In the genomic region with DNA sequence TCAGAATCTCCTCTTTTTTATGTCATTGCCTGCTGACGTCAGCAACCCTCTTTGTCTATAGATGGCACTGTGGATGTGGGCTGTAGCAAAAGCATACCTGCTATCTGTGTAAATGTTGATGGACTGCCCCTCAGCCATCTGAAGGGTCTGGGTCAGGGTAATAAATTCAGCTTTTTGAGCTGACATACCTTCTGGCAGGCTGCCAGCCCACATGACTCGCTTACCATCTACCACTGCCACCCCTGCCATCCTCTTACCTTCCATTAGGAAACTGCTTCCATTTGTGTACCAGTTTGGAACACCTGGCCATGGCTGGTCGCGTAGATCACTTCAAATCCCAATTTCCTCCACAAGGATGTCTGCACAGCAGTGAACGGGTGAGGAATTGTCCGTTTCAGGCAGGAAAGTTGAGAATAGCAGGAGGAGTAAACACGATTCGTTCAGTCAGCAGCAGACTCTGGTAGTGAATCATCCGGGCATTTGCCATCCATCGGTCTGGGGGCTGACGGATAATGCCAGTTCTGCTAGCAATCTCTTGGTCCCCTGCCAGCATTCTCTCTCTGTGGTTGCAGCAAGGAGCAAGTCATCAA, we compare ENCODE assay signal across 24 mouse cellular contexts. TPM values are rescaled to one million over a fixed set of nuclear protein-coding genes. Genes with fewer than 3 reads are reported as not detected.
DNase-seq lines count a peak whose midpoint lies in the region; TF ChIP-seq lines count a peak whose summit lies in the region.
"Not testable (repeated sequence)": the region's sequence is repeated elsewhere in the genome, so short reads cannot be mapped to it uniquely, and the experiment has no call there.
"Had no signal": no experiment of that assay in that cellular context is flagged by ENCODE, and none has a peak within 500 bp of the region (broad histone marks: within the 10 kb centered on the region; RNA-seq: fewer than 3 reads in every experiment).

No protein-coding gene starts in this region.

- H3K27ac ChIP-seq in kidney, adult 2 months (ENCODE audit: insufficient read depth, low read depth, low read length) = not testable (repeated sequence)

- DNase-seq in 3T3-L1 (ENCODE audit: low read depth, low spot score) = peak; percentile 40
- peak; percentile 19 for DNase-seq in adrenal gland, postnatal 10 days
- peak; percentile 29 to 56 for DNase-seq in cerebellum, postnatal 14 days
- DNase-seq in gastrocnemius, adult 8-10 months (ENCODE audit: low spot score in 2 of 2) = peak; percentile 1 to 2
- DNase-seq in kidney, adult 2 months = peak; percentile 0
- DNase-seq in layer of hippocampus, postnatal 10 days (ENCODE audit: low spot score in 2 of 2) = peak; percentile 13 to 20
- DNase-seq in left cerebral cortex, postnatal 4 days = peak; percentile 24
- peak; percentile 30 to 33 for DNase-seq in right cerebral cortex, adult 2 months (ENCODE audit: low spot score in 2 of 2)

- not testable (repeated sequence) for H3K4me3 ChIP-seq in kidney, adult 2 months (ENCODE audit: insufficient read depth, low read depth, low read length)

- intact Hi-C loops in left cerebral cortex, postnatal 4 days (cut with DNase I) = not testable (repeated sequence)

- H3K36me3 ChIP-seq in kidney, adult 2 months (ENCODE audit: control insufficient read depth, insufficient read depth, low read length) = not testable (repeated sequence)

- 55% methylated on average over 11 of the region's 11 CpGs for WGBS in kidney, adult 2 months

- TF ChIP-seq POLR2A in kidney, adult 2 months (IDR thresholded peaks at IDR 0.05; ENCODE audit: low read depth, low read length) = not testable (repeated sequence)

- H3K27me3 ChIP-seq in kidney, adult 2 months (replicated peaks; ENCODE audit: control insufficient read depth, insufficient read depth, low read length) = not testable (repeated sequence)

- TF ChIP-seq CTCF in kidney, adult 2 months (conservative IDR thresholded peaks at IDR 0.05; ENCODE audit: insufficient read depth, insufficient read length, low read depth, low read length) = not testable (repeated sequence)

- H3K4me1 ChIP-seq in kidney, adult 2 months (ENCODE audit: control insufficient read depth, insufficient read depth, low read length) = not testable (repeated sequence)

RNA-seq across cellular contexts. Expression of gene Gm32717, which starts 8.5 kb away (rescaled TPM):
- total RNA-seq in adrenal gland, postnatal 10 days (2021) = under 1 TPM; 0.58 to 0.72 TPM
- total RNA-seq in gastrocnemius, adult 8-10 months (2022) = under 1 TPM; 0.29 to 0.54 (median 0.46) TPM
- not detected in 2 replicates for polyA plus RNA-seq in kidney, adult 2 months (2012; rRNA removed)
- under 1 TPM; 0.69 to 0.78 TPM for total RNA-seq in layer of hippocampus, postnatal 10 days (2021)
- total RNA-seq in left cerebral cortex, postnatal 4 days (2021) = under 1 TPM; 0.64 to 0.98 TPM
- total RNA-seq: liver, adult 2 months; monocyte, adult 5-6 weeks had no signal
- polyA plus RNA-seq: activated CD4-positive, CD25-positive, alpha-beta regulatory T cell, adult 4 months; cortical plate, adult 2 months; heart, embryonic 11.5 days; liver, adult 2 months; lung, adult 2 months; small intestine, adult 2 months had no signal

RNA-seq across cellular contexts. Expression of gene Gm32802, which starts 9.4 kb away (rescaled TPM):
- total RNA-seq in adrenal gland, postnatal 10 days (2021) = under 1 TPM; 0.58 to 0.72 TPM
- total RNA-seq in gastrocnemius, adult 8-10 months (2022) = under 1 TPM; 0.29 to 0.54 (median 0.46) TPM
- not detected in 2 replicates for polyA plus RNA-seq in kidney, adult 2 months (2012; rRNA removed)
- under 1 TPM; 0.69 to 0.78 TPM for total RNA-seq in layer of hippocampus, postnatal 10 days (2021)
- under 1 TPM; 0.64 to 0.98 TPM for total RNA-seq in left cerebral cortex, postnatal 4 days (2021)
- total RNA-seq: liver, adult 2 months; monocyte, adult 5-6 weeks had no signal
- polyA plus RNA-seq: activated CD4-positive, CD25-positive, alpha-beta regulatory T cell, adult 4 months; cortical plate, adult 2 months; heart, embryonic 11.5 days; liver, adult 2 months; lung, adult 2 months; small intestine, adult 2 months had no signal

RNA-seq across cellular contexts. Expression of gene Il22, which starts 44.4 kb away (rescaled TPM):
- not detected for total RNA-seq in adrenal gland, postnatal 10 days (2021)
- total RNA-seq in gastrocnemius, adult 8-10 months (2022) = not detected
- polyA plus RNA-seq in kidney, adult 2 months (2012; rRNA removed) = not detected in 2 replicates
- not detected for total RNA-seq in layer of hippocampus, postnatal 10 days (2021)
- total RNA-seq in left cerebral cortex, postnatal 4 days (2021) = not detected
- total RNA-seq: CH12.LX; gastrocnemius, postnatal 36 days; heart, postnatal 14 days; liver, adult 2 months; monocyte, adult 5-6 weeks had no signal
- polyA plus RNA-seq: activated CD4-positive, CD25-positive, alpha-beta regulatory T cell, adult 4 months; embryonic facial prominence, embryonic 12.5 days; heart, embryonic 11.5 days; hindbrain, embryonic 13.5 days; liver, adult 2 months; lung, adult 2 months; Patski; small intestine, adult 2 months; urinary bladder, adult 2 months had no signal

RNA-seq across cellular contexts. Expression of gene Iltifb, which starts 45.7 kb away (rescaled TPM):
- not detected for total RNA-seq in adrenal gland, postnatal 10 days (2021)
- total RNA-seq in gastrocnemius, adult 8-10 months (2022) = not detected
- not detected in 2 replicates for polyA plus RNA-seq in kidney, adult 2 months (2012; rRNA removed)
- not detected for total RNA-seq in layer of hippocampus, postnatal 10 days (2021)
- total RNA-seq in left cerebral cortex, postnatal 4 days (2021) = not detected
- total RNA-seq: CH12.LX; gastrocnemius, postnatal 36 days; heart, postnatal 14 days; liver, adult 2 months; monocyte, adult 5-6 weeks had no signal
- polyA plus RNA-seq: embryonic facial prominence, embryonic 12.5 days; frontal cortex, adult 2 months; heart, embryonic 11.5 days; hindbrain, embryonic 13.5 days; liver, adult 2 months; lung, adult 2 months; neural tube, embryonic 14.5 days; Patski; urinary bladder, adult 2 months had no signal
